Mouse (Mus musculus): ENCODE results near the gene Psmd8.
A peak's percentile ranks its signal among the peaks of the same experiment; 100 is the strongest.

The Psmd8 gene

DNA sequence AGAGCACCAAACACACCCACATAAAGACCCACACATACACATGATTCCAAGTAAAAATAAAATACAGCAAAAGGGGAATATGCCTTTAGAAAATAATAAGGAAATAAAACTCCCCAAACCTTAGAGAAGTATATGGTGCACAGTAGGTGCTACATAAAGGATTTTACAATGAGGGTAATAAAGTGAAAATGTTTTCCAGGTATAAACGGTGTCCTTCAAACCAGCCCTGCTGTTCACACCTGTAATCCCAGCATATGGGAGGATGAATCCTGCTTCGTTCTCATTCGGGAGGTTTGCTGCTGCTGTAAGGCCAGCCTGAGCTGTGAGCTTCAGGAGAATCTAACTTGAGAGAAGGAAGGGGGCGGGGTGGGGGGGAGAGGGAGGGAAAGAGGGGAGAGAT lies 46.3 kb downstream of the Psmd8 start:
- no peak for DNase-seq

DNA sequence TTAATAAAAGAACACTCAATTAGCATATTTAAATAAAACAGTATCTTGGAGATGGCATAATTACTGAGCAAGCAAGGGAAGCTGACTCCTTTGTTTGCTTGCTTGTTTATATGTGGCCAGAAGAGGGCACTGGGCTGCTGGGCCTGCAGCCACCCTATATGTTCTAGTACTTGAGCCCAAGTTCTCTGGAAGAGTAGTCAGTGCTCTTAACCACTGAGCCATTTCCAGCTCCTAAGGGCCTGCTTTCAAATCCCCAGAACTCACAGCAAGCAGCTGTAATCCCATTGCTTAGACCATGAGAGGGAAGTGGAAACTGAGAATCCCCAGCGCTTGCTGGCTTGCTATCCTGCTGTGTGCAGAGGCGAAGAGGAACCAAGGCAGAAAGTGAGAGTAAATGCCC lies 51.8 kb downstream of the Psmd8 start:
- DNase-seq, result peak in 1 of 2 experiments; percentile 24

DNA sequence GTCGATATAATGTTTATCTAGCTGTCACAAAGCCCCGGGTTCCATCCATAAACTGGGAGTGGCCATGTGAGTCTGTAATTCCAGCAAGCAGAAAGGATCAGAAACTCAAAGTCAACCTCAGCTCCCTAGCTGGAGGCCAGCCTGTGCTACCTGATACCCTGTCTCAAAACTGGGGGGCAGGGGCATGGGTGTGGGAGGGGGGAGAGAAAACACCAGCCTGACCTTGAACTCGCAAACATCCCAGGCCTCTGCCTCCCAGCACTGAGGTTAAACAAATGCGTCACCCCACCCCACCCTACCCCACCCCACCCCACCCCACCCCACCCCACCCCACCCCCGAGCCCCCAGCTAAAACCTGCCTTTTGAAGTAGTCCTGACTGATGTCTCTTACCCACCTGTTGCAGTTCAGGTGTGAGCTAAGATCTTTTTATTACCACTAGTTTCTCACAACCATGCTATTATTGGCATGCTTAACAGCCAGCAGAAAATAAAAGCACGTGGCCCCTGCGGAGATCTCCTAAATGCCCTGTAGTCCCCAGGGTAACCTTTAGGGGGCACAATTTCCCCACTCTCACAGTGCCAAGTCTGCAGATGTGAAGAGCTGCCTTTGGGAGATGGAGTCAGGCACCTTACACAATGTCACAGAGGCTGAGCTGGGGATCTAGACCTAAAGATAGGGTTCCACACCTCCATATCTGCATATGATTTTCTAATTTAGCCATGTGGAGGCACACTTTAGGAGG lies 54.2 kb downstream of the Psmd8 start:
- peak; percentile 52 to 80 for DNase-seq

- DNase-seq, result peak; percentile 68 to 72
These were observed 55.5 kb downstream of the Psmd8 start, which contains the start of gene Ryr1 for GRCm38 (mm10) chr7:29124970-29125369. Ryr1 (minus strand) TSS chr7:29125179.

Measured in lung, postnatal 4 days (tissue).